Mouse (Mus musculus) brain, embryonic 14.5 days (tissue): ENCODE data around the gene Zfp326.

Experiments used
- CTCF ChIP-seq: fragments of 200-500 bp; IDR thresholded peaks from 2 replicates; pipeline ENCODE4 v1.5.1; 2012; ENCODE audit warnings: inconsistent platforms, mild to moderate bottlenecking, moderate library complexity, borderline replicate concordance; ENCODE audit not compliant: insufficient read depth, insufficient read length; ENCODE audit errors: extremely low read depth
- POLR2A ChIP-seq: fragments of 200-500 bp; IDR thresholded peaks from 2 replicates; pipeline ENCODE4 v1.6.1; 2012; ENCODE audit warnings: mild to moderate bottlenecking, inconsistent platforms, borderline replicate concordance; ENCODE audit not compliant: poor library complexity, insufficient read depth, insufficient read length, severe bottlenecking; ENCODE audit errors: extremely low read depth

GRCm38 (mm10) chr5:105872916-105873315 lies 3.4 kb upstream of the Zfp326 start:
- no peak for TF ChIP-seq CTCF
- no peak for TF ChIP-seq POLR2A
